Mouse (Mus musculus): ENCODE data around the gene Scyl2. TPM values are rescaled to one million over a fixed set of nuclear protein-coding genes. Genes with fewer than 3 reads are reported as not detected.
A peak's percentile ranks its signal among the peaks of the same experiment; 100 is the strongest.

Gene Scyl2
- 5.9 and 6.2 TPM in 2 replicates for polyA plus RNA-seq (2016; fragmentation: Nextera tagmentation; extraction: Ambion mirVana)

GRCm38 (mm10) chr10:89686139-89686808 is at the start of gene Scyl2:
Scyl2 (minus strand) TSS chr10:89686285.
- Histone ChIP-seq H3K36me3 (peaks cover 6% of the 10 kb centered on the region; the same call in 1 of the 2 replicates), H3K27me3 (ENCODE audit: insufficient read depth, poor library complexity, severe bottlenecking) (no peaks in the 10 kb centered on the region), H3K27ac (peak within 1 kb of the TSS; percentile 92), H3K4me3 (peak within 1 kb of the TSS; percentile 100), H3K4me1 (peaks cover 5% of the 10 kb centered on the region; the same call in 1 of the 2 replicates), H3K9me3 (no peaks in the 10 kb centered on the region)
- 4% methylated on average over 30 of the region's 31 CpGs for WGBS
- DNase-seq (ENCODE audit: low spot score): peak; percentile 95

GRCm38 (mm10) chr10:89732001-89732794 is 46.1 kb upstream of the Scyl2 start, which contains the start of gene Actr6:
Actr6 (minus strand) TSS chr10:89732295.
- Histone ChIP-seq H3K27me3 (ENCODE audit: insufficient read depth, poor library complexity, severe bottlenecking) (no peaks in the 10 kb centered on the region), H3K9me3 (no peaks in the 10 kb centered on the region), H3K36me3 (0 out of 2 replicates have a peak, but pooled peaks cover under 1% of the 10 kb centered on the region), H3K27ac (peak within 1 kb of the TSS; percentile 84), H3K4me3 (peak within 1 kb of the TSS; percentile 79), H3K4me1 (peaks cover 10% of the 10 kb centered on the region)
- peak; percentile 97 for DNase-seq (ENCODE audit: low spot score)
- WGBS: 1% methylated on average over 49 of the region's 49 CpGs

GRCm38 (mm10) chr10:89731341-89731740 is 45.3 kb upstream of the Scyl2 start:
- H3K9me3 ChIP-seq: no peaks in the 10 kb centered on the region
- no peak for DNase-seq (ENCODE audit: low spot score)
- peaks cover 10% of the 10 kb centered on the region for H3K4me1 ChIP-seq
- no peaks in the 10 kb centered on the region for H3K27me3 ChIP-seq (ENCODE audit: insufficient read depth, poor library complexity, severe bottlenecking)
- H3K27ac ChIP-seq: peak overlapping the region; percentile 84
- peaks cover 7% of the 10 kb centered on the region; the same call in 1 of the 2 replicates for H3K36me3 ChIP-seq
- 12% methylated on average over 5 of the region's 5 CpGs for WGBS
- peak overlapping the region; percentile 79 for H3K4me3 ChIP-seq

GRCm38 (mm10) chr10:89730386-89730785 is 44.3 kb upstream of the Scyl2 start:
- peaks cover 15% of the 10 kb centered on the region; the same call in 1 of the 2 replicates for H3K36me3 ChIP-seq
- peaks cover 10% of the 10 kb centered on the region for H3K4me1 ChIP-seq
- H3K27me3 ChIP-seq (ENCODE audit: insufficient read depth, poor library complexity, severe bottlenecking): no peaks in the 10 kb centered on the region
- H3K27ac ChIP-seq: no peak overlapping the region
- H3K9me3 ChIP-seq: no peaks in the 10 kb centered on the region
- no peak for DNase-seq (ENCODE audit: low spot score)
- 89% methylated on average over 6 of the region's 6 CpGs for WGBS
- no peak overlapping the region for H3K4me3 ChIP-seq

DNA sequence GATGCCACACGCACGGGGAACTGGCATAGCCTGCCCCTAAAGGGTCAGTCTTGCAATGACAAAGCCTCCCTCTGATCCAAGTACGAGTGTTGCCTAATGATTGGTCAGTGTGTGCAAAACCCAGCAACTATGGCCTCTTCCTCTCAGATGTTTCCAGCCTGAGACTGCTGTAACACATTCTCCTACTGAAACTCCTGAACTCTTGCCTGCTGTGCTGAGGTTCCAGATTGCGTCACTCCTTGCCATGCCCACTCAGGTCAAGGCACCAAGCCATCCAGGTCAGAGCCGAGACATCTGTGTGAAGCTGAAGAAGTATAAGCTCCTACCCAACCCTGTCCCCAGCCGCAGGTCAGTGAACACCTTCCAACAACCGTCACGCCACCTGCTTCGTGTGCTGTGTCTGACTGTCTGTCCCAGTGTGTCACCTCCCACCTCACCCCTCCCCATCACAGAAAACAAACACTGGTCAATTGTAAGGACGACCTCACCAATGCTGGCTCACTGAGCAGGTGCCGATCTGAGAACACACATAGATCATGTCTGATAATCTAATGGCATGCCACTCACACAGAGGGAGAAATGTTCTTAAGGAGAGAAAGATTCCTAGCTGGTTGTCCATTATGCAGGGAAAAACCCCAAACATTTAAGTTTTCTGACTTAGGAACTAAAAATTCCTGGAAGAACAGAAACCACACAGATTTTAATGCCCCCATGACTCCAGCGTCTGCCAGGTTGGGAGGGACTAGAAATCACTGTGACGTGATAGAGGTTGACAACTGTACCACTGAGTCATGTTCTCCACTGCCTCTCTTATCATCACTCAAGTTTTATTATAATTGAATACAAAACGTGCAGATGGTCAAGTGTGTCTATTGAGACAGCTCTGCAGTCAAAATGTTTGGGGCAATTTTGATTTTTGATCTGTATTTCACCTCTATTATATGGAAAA is 36.4 kb upstream of the Scyl2 start:
- Histone ChIP-seq H3K27me3 (ENCODE audit: insufficient read depth, poor library complexity, severe bottlenecking) (no peaks in the 10 kb centered on the region), H3K4me1 (no peaks in the 10 kb centered on the region), H3K27ac (no peak overlapping the region), H3K36me3 (peaks cover 52% of the 10 kb centered on the region), H3K4me3 (no peak overlapping the region), H3K9me3 (no peaks in the 10 kb centered on the region)
- no peak for DNase-seq (ENCODE audit: low spot score)
- 87% methylated on average over 14 of the region's 14 CpGs for WGBS

DNA sequence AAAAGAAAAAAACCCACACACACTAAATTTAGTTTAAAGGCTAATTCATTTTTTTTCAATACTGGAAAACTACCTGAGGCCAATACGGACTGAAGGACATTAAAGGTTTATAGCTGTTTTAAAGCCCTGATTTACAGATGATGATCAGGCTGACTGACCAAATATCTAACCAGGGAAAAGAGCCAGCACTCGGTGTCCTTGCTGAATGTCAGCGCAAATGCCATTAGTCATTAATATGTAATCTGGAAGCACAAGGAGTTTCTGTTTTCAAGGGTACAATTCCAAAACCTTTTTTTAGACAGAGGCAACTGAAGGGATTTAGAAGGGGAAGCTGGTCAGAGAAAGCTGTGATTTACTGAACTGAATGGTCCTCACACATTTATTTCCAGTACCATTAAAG is 34.7 kb upstream of the Scyl2 start:
- Histone ChIP-seq H3K9me3 (no peaks in the 10 kb centered on the region), H3K4me3 (no peak overlapping the region), H3K36me3 (peaks cover 47% of the 10 kb centered on the region), H3K27ac (no peak overlapping the region), H3K27me3 (ENCODE audit: insufficient read depth, poor library complexity, severe bottlenecking) (no peaks in the 10 kb centered on the region), H3K4me1 (no peaks in the 10 kb centered on the region)
- DNase-seq (ENCODE audit: low spot score): no peak
- WGBS: 92% methylated on average over 3 of the region's 3 CpGs

- no peaks in the 10 kb centered on the region for H3K27me3 ChIP-seq (ENCODE audit: insufficient read depth, poor library complexity, severe bottlenecking)
- H3K36me3 ChIP-seq: peaks cover 50% of the 10 kb centered on the region
- H3K4me1 ChIP-seq: no peaks in the 10 kb centered on the region
- H3K27ac ChIP-seq: no peak overlapping the region
- no peak overlapping the region for H3K4me3 ChIP-seq
- H3K9me3 ChIP-seq: no peaks in the 10 kb centered on the region
- no peak for DNase-seq (ENCODE audit: low spot score)
Observed at GRCm38 (mm10) chr10:89720252-89720651, 34.2 kb upstream of the Scyl2 start.

DNA sequence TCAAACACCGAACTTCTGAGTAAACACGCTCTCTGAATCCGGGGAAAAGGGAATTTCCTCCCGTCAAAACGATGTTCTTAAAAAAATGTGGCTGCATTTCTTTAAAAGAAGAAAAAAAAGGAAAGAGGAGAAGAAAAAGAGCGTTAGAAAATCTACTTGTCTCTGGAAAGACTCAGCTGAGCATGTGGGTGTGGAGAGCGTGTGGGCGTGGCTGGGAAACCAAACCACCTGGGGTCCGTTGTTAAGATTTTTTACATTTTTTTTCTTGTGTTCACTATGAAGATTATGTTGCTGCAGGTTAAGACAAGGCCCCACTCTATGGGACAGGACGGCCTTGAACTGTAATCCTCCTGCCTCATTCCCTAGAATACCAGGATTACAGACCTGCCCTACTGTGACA is 28.8 kb upstream of the Scyl2 start:
- no peaks in the 10 kb centered on the region for H3K27me3 ChIP-seq (ENCODE audit: insufficient read depth, poor library complexity, severe bottlenecking)
- peaks cover 55% of the 10 kb centered on the region for H3K36me3 ChIP-seq
- H3K4me3 ChIP-seq: no peak overlapping the region
- DNase-seq (ENCODE audit: low spot score): no peak
- no peak overlapping the region for H3K27ac ChIP-seq
- H3K4me1 ChIP-seq: no peaks in the 10 kb centered on the region
- 87% methylated on average over 10 of the region's 10 CpGs for WGBS
- H3K9me3 ChIP-seq: no peaks in the 10 kb centered on the region

DNA sequence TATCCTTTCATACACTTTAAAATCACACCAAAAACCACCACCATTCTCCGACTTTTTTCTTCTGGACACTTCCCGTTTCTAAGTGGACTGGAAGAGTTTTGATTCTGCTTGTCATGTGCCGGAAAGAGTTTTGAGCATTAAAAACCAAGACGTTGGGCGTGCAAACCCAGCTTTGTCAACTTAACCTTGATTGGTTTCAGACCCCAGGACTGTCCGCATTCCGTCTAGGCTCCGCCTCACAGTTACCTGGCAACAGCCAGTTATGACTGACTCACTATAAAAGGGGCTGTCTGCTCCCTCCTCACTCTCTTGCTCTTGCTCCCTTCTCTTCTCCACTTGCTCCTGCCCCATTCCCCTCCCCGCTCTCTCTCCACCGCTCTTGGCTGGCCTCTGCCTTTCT is 22.6 kb upstream of the Scyl2 start:
- 0 out of 2 replicates have a peak, but pooled peaks cover 4% of the 10 kb centered on the region for H3K4me1 ChIP-seq
- peak overlapping the region; percentile 36 for H3K4me3 ChIP-seq
- no peak for DNase-seq (ENCODE audit: low spot score)

GRCm38 (mm10) chr10:89707397-89707796 is 21.3 kb upstream of the Scyl2 start:
- DNase-seq (ENCODE audit: low spot score): no peak
- H3K4me1 ChIP-seq: 0 out of 2 replicates have a peak, but pooled peaks cover 4% of the 10 kb centered on the region
- no peaks in the 10 kb centered on the region for H3K27me3 ChIP-seq (ENCODE audit: insufficient read depth, poor library complexity, severe bottlenecking)
- WGBS: 82% methylated on average over 3 of the region's 3 CpGs
- H3K4me3 ChIP-seq: no peak overlapping the region
- no peaks in the 10 kb centered on the region for H3K9me3 ChIP-seq
- H3K36me3 ChIP-seq: peaks cover 15% of the 10 kb centered on the region
- no peak overlapping the region for H3K27ac ChIP-seq

More for the DNA sequence above, 22.6 kb upstream of the Scyl2 start:
- H3K27ac ChIP-seq: no peak overlapping the region
- H3K36me3 ChIP-seq: peaks cover 27% of the 10 kb centered on the region
- H3K9me3 ChIP-seq: no peaks in the 10 kb centered on the region
- no peaks in the 10 kb centered on the region for H3K27me3 ChIP-seq (ENCODE audit: insufficient read depth, poor library complexity, severe bottlenecking)
- 32% methylated on average over 10 of the region's 10 CpGs for WGBS

GRCm38 (mm10) chr10:89703042-89703441 is 17.0 kb upstream of the Scyl2 start:
- H3K36me3 ChIP-seq: no peaks in the 10 kb centered on the region
- no peak overlapping the region for H3K4me3 ChIP-seq
- H3K27ac ChIP-seq: no peak overlapping the region
- no peak for DNase-seq (ENCODE audit: low spot score)
- no peaks in the 10 kb centered on the region for H3K9me3 ChIP-seq
- no peaks in the 10 kb centered on the region for H3K4me1 ChIP-seq
- WGBS: 38% methylated on average over 5 of the region's 5 CpGs
- H3K27me3 ChIP-seq (ENCODE audit: insufficient read depth, poor library complexity, severe bottlenecking): no peaks in the 10 kb centered on the region

DNA sequence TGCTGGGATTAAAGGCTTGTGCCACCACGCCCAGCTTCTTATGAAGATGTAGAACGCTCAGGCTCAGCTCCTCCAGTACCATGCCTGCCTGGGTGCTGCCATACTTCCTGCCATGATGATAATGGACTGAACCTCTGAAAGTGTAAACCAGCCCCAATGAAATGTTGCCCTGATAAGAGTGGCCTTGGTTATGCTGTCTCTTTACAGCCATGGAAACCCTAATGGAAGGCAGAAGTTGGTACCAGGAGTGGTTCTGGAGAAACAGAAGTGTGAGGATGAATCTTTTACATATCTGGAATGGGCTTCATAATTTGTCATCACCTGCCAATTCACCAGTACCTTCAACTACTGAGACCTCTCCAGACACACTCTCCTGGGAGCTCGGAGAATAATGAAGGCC is 11.9 kb upstream of the Scyl2 start:
- H3K27me3 ChIP-seq (ENCODE audit: insufficient read depth, poor library complexity, severe bottlenecking): no peaks in the 10 kb centered on the region
- H3K9me3 ChIP-seq: no peaks in the 10 kb centered on the region
- no peak overlapping the region for H3K4me3 ChIP-seq
- H3K4me1 ChIP-seq: no peaks in the 10 kb centered on the region
- no peaks in the 10 kb centered on the region for H3K36me3 ChIP-seq
- WGBS: 89% methylated on average over 3 of the region's 3 CpGs
- no peak for DNase-seq (ENCODE audit: low spot score)
- no peak overlapping the region for H3K27ac ChIP-seq

Measured in heart, embryonic 10.5 days (tissue).